Mouse (Mus musculus) brain, embryonic 14.5 days (tissue): ENCODE measurements around the gene Supt6.

ENCODE experiments used
- CTCF ChIP-seq: fragments of 200-500 bp; IDR thresholded peaks from 2 replicates; pipeline ENCODE4 v1.5.1; 2012; ENCODE audit warnings: inconsistent platforms, mild to moderate bottlenecking, moderate library complexity, borderline replicate concordance; ENCODE audit not compliant: insufficient read depth, insufficient read length; ENCODE audit errors: extremely low read depth
- POLR2A ChIP-seq: fragments of 200-500 bp; IDR thresholded peaks from 2 replicates; pipeline ENCODE4 v1.6.1; 2012; ENCODE audit warnings: mild to moderate bottlenecking, inconsistent platforms, borderline replicate concordance; ENCODE audit not compliant: poor library complexity, insufficient read depth, insufficient read length, severe bottlenecking; ENCODE audit errors: extremely low read depth

- no peak for TF ChIP-seq CTCF
- no peak for TF ChIP-seq POLR2A
Measured at GRCm38 (mm10) chr11:78210615-78211014, 35.2 kb downstream of the Supt6 start.
